Mouse (Mus musculus) CH12.LX (cell line): ENCODE results near the gene Zfpm1. TPM values are rescaled to one million over a fixed set of nuclear protein-coding genes. Genes with fewer than 3 reads are reported as not detected.

Source experiments
- DNase-seq: peaks from one replicate; pipeline ENCODE4 v3.0.0-alpha.2; 2013; ENCODE audit errors: extremely low read depth
- H3K27ac ChIP-seq: 2 replicates; pipeline ENCODE4 v1.5.1; 2012; ENCODE audit warnings: low read depth, mild to moderate bottlenecking, control low read depth, moderate library complexity; ENCODE audit not compliant: insufficient read depth
- H3K27me3 ChIP-seq: replicated peaks from 2 replicates; pipeline ENCODE3; 2012; ENCODE audit warnings: inconsistent platforms
- H3K36me3 ChIP-seq, 2 experiments: replicated peaks in 1 of 2; 2 replicates each; pipeline versions ENCODE3 to v1.6.1; 2012; ENCODE audit warnings: inconsistent platforms in 1 of 2, low read length in 1 of 2, mild to moderate bottlenecking in 1 of 2, mixed read lengths in 1 of 2, moderate library complexity in 1 of 2; ENCODE audit not compliant: control insufficient read depth in 1 of 2, insufficient read depth in 1 of 2
- H3K4me1 ChIP-seq, 2 experiments: 2 replicates each; pipeline ENCODE4 v1.6.1; 2012; ENCODE audit warnings: inconsistent platforms in 1 of 2, moderate library complexity in 1 of 2; ENCODE audit not compliant: insufficient read depth in 2 of 2, control insufficient read depth in 1 of 2
- H3K4me2 ChIP-seq: 2 replicates; pipeline ENCODE4 v1.6.1; 2012; ENCODE audit warnings: low read depth, mild to moderate bottlenecking, control low read depth; ENCODE audit not compliant: poor library complexity, insufficient read depth, severe bottlenecking
- H3K4me3 ChIP-seq, 3 experiments: fragments of 150-350 bp in 1 of 3; sonication (generic) in 1 of 3; replicated peaks in 1 of 3; 2 replicates each; pipeline versions ENCODE3 to v1.5.1; 2011 to 2012; ENCODE audit warnings: low read depth in 2 of 3, low read length in 2 of 3, mild to moderate bottlenecking in 2 of 3, moderate library complexity in 2 of 3, control low read depth in 1 of 3, improper control_type of control experiment in 1 of 3, inconsistent platforms in 1 of 3, mixed read lengths in 1 of 3; ENCODE audit not compliant: poor library complexity in 1 of 3
- H3K79me2 ChIP-seq: replicated peaks from 2 replicates; pipeline ENCODE4 v1.6.1; 2012; ENCODE audit warnings: mild to moderate bottlenecking, moderate library complexity; ENCODE audit not compliant: control insufficient read depth, poor library complexity, insufficient read depth, severe bottlenecking; ENCODE audit errors: extremely low read depth
- H3K9ac ChIP-seq: 2 replicates; pipeline ENCODE4 v1.6.1; 2012; ENCODE audit warnings: low read depth, mild to moderate bottlenecking, control low read depth, moderate library complexity; ENCODE audit not compliant: insufficient read depth
- H3K9me3 ChIP-seq: replicated peaks from 2 replicates; pipeline ENCODE3; 2012; ENCODE audit warnings: low read length, inconsistent platforms, mixed read lengths
- CHD1 ChIP-seq: IDR thresholded peaks from 2 replicates; pipeline ENCODE4 v1.6.1; 2012; ENCODE audit warnings: low read depth, low read length, improper control_type of control experiment, inconsistent platforms
- E2F4 ChIP-seq: IDR thresholded peaks from 2 replicates; pipeline ENCODE4 v1.6.1; 2011; ENCODE audit warnings: low read depth, low read length, improper control_type of control experiment; ENCODE audit not compliant: insufficient replicate concordance
- ELF1 ChIP-seq: IDR thresholded peaks from 2 replicates; pipeline ENCODE4 v1.6.1; 2014; ENCODE audit warnings: low read depth, mild to moderate bottlenecking, inconsistent platforms, low read length, improper control_type of control experiment
- ETS1 ChIP-seq: conservative IDR thresholded peaks from 2 replicates; pipeline ENCODE4 v1.6.1; 2012; ENCODE audit warnings: low read depth, mild to moderate bottlenecking, inconsistent platforms, low read length, improper control_type of control experiment, moderate library complexity
- GABPA ChIP-seq: IDR thresholded peaks from 2 replicates; pipeline ENCODE4 v1.6.1; 2012; ENCODE audit warnings: low read depth, low read length, improper control_type of control experiment, inconsistent platforms; ENCODE audit not compliant: insufficient replicate concordance
- HCFC1 ChIP-seq: IDR thresholded peaks from 2 replicates; pipeline ENCODE4 v1.6.1; 2012; ENCODE audit warnings: low read depth, mild to moderate bottlenecking, inconsistent platforms, low read length, improper control_type of control experiment
- JUN ChIP-seq: IDR thresholded peaks from 2 replicates; pipeline ENCODE4 v1.6.1; 2011; ENCODE audit warnings: low read depth, mild to moderate bottlenecking, low read length, improper control_type of control experiment, moderate library complexity; ENCODE audit not compliant: insufficient read depth
- MAX ChIP-seq: IDR thresholded peaks from 2 replicates; pipeline ENCODE4 v1.6.1; 2011; ENCODE audit warnings: low read length, improper control_type of control experiment
- MXI1 ChIP-seq: IDR thresholded peaks from 2 replicates; pipeline ENCODE4 v1.6.1; 2011; ENCODE audit warnings: mild to moderate bottlenecking, low read depth, low read length, improper control_type of control experiment
- PAX5 ChIP-seq: IDR thresholded peaks from 2 replicates; pipeline ENCODE4 v1.6.1; 2012; ENCODE audit warnings: low read length, inconsistent platforms, mixed read lengths
- POLR2AphosphoS2 ChIP-seq: IDR thresholded peaks from 2 replicates; pipeline ENCODE4 v1.6.1; 2011; ENCODE audit warnings: low read depth, low read length, improper control_type of control experiment
- RCOR1 ChIP-seq: conservative IDR thresholded peaks from 2 replicates; pipeline ENCODE4 v1.6.1; 2012; ENCODE audit warnings: low read depth, mild to moderate bottlenecking, inconsistent platforms, low read length, improper control_type of control experiment
- SIN3A ChIP-seq: IDR thresholded peaks from 2 replicates; pipeline ENCODE4 v1.6.1; 2012; ENCODE audit warnings: low read length, improper control_type of control experiment, inconsistent platforms
- SMC3 ChIP-seq: IDR thresholded peaks from 2 replicates; pipeline ENCODE4 v1.6.1; 2011; ENCODE audit warnings: low read depth, low read length, improper control_type of control experiment
- TBP ChIP-seq: conservative IDR thresholded peaks from 2 replicates; pipeline ENCODE4 v1.6.1; 2011; ENCODE audit warnings: low read depth, low read length, improper control_type of control experiment
- TCF12 ChIP-seq: IDR thresholded peaks from 2 replicates; pipeline ENCODE4 v1.6.1; 2014; ENCODE audit warnings: low read depth, mild to moderate bottlenecking, inconsistent platforms, low read length, improper control_type of control experiment
- USF1 ChIP-seq: IDR thresholded peaks from 2 replicates; pipeline ENCODE4 v1.6.1; 2014; ENCODE audit warnings: low read depth, mild to moderate bottlenecking, inconsistent platforms, low read length, improper control_type of control experiment
- USF2 ChIP-seq: conservative IDR thresholded peaks from 2 replicates; pipeline ENCODE4 v1.6.1; 2011; ENCODE audit warnings: low read depth, low read length, improper control_type of control experiment
- ZC3H11A ChIP-seq: IDR thresholded peaks from 2 replicates; pipeline ENCODE4 v1.6.1; 2012; ENCODE audit warnings: low read depth, mild to moderate bottlenecking, inconsistent platforms, low read length, improper control_type of control experiment
- ZMIZ1 ChIP-seq: IDR thresholded peaks from 2 replicates; pipeline ENCODE4 v1.6.1; 2012; ENCODE audit warnings: low read depth, mild to moderate bottlenecking, inconsistent platforms, low read length, improper control_type of control experiment
- ZNF384 ChIP-seq: IDR thresholded peaks from 2 replicates; pipeline ENCODE4 v1.6.1; 2012; ENCODE audit warnings: low read depth, low read length, improper control_type of control experiment, inconsistent platforms
- dilution Hi-C: fragments of 300-500 bp; cut with MboI; formaldehyde crosslinking; loops from 2 replicates; pipeline ENCODE4 v1.14.3; 2020; ENCODE audit warnings: low sequenced_read_pairs; ENCODE audit not compliant: extremely low pct_unique_long_range_greater_than_20kb, extremely low pct_ligation_motif_present
- in situ Hi-C: fragments of 300-500 bp; cut with MboI; formaldehyde crosslinking; loops from 3 replicates; pipeline ENCODE4 v1.14.3; 2019; ENCODE audit warnings: low sequenced_read_pairs, low pct_ligation_motif_present, low pct_unique_long_range_greater_than_20kb, mixed read lengths
- polyA plus RNA-seq: library from polyadenylated mRNA; unstranded; fragments of >175 nt; gene quantifications from 2 replicates; pipeline ENCODE4 v1.2.1, GENCODE M21; 2012; ENCODE audit warnings: low read depth; ENCODE audit not compliant: insufficient read length
- total RNA-seq, 2 experiments: library from RNA; depleted of rRNA; stranded (reverse); fragments of 300-350 nt in 1 of 2; fragments of >200 nt in 1 of 2; gene quantifications; 2 replicates each; pipeline ENCODE4 v1.2.3; 2012 to 2014

The Zfpm1 gene
- total and polyA plus RNA-seq, 3 experiments, result 11.0 to 63.5 (median 30.1) TPM

DNA sequence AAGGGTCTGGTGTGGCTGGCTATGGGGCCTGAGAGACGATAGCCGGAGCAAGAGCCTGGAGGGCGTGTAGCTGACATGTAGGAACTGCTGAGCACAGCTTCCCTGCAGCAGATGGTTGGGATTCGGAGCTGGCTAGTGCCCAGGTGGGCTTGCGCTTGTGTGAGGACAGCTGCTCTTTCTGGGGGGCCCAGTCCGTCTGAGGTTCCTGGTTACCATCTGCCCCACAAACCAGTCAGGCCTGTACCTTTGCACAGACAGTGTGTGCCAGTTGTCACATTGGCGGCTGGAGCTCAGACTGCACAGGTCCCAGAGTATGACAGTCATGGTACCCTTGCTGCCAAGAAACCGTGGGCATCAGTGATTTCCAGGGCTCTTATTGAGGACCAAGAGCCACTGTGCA, 25.9 kb downstream of the Zfpm1 start:
- H3K27me3 ChIP-seq, result no peaks in the 10 kb centered on the region
- in situ Hi-C loops (no loop called here), dilution Hi-C loops (no loop called here)
- H3K4me3 ChIP-seq, result no peak overlapping the region
- H3K79me2 ChIP-seq, result 0 out of 2 replicates have a peak, but pooled peaks cover 3% of the 10 kb centered on the region
- H3K27ac ChIP-seq, result no peak overlapping the region
- no peak for DNase-seq
- H3K36me3 ChIP-seq, result peaks cover 55 to 97% of the 10 kb centered on the region in 2 experiments
- no peak for TF ChIP-seq E2F4
- H3K9me3 ChIP-seq, result no peaks in the 10 kb centered on the region
- H3K4me1 ChIP-seq, result peaks cover 14 to 19% of the 10 kb centered on the region in 2 experiments
- no peak overlapping the region for H3K9ac ChIP-seq
- H3K4me2 ChIP-seq, result no peak overlapping the region

DNA sequence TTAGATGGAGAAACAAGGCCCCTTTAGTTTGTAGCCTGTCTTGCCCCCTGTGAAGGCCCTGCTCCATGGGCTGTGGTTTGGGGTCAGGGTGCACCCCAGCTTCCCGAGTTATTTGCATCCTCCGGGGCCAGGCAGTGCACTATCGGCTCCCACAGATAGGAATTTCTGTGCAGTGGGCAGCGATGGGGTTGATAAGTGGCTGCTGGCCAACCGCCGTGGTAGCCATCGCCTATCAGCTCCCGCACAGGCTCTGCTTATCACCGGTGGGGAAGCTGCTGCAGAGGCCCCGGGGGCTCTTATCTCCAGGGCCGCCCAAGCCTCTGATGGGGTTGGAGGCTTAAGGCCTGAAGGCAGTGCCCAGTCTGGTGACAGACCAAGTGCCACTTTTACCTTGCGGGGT, 27.3 kb downstream of the Zfpm1 start:
- Histone ChIP-seq H3K79me2 (no peaks in the 10 kb centered on the region), H3K4me2 (no peak overlapping the region), H3K27ac (no peak overlapping the region), H3K9ac (no peak overlapping the region)
- in situ Hi-C loops, result no loop called here
- TF ChIP-seq TCF12 (no peak), ZMIZ1 (no peak)
- TF ChIP-seq, all 38 proteins: peak for 0
- dilution Hi-C loops, result no loop called here
- Histone ChIP-seq H3K9me3 (no peaks in the 10 kb centered on the region), H3K36me3 (peaks cover 63 to 98% of the 10 kb centered on the region in 2 experiments), H3K27me3 (no peaks in the 10 kb centered on the region), H3K4me1 (peaks cover 5 to 12% of the 10 kb centered on the region in 2 experiments; a peak in 2 of 4 replicates), H3K4me3 (no peak overlapping the region)
- no peak for DNase-seq

DNA sequence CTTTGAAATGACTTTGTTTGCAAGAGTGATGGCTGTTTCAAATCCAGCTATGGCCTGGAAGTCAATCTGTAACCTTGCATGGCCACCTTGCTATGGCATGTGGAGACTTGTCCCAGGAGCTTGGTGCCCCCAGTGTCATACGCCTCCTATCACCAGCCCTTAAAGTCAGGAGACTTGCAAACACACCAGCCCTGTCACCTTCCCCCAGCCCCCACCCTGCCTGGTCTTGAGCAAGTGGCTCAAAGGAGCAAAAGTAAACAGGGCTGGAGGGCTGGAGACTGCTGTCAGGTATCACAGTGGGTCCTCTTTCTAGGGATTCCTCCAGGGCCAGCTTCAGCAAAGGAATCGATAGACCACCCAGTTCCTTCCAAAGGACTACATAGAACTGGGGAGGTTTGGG, 29.2 kb downstream of the Zfpm1 start:
- in situ Hi-C loops, result no loop called here
- no peaks in the 10 kb centered on the region for H3K27me3 ChIP-seq
- peaks cover 5 to 19% of the 10 kb centered on the region in 2 experiments; a peak in 2 of 4 replicates for H3K4me1 ChIP-seq
- no peak overlapping the region for H3K4me2 ChIP-seq
- dilution Hi-C loops, result no loop called here
- H3K27ac ChIP-seq, result no peak overlapping the region
- no peak overlapping the region for H3K9ac ChIP-seq
- no peak overlapping the region for H3K4me3 ChIP-seq
- peaks cover 76 to 99% of the 10 kb centered on the region in 2 experiments for H3K36me3 ChIP-seq
- no peaks in the 10 kb centered on the region for H3K9me3 ChIP-seq
- no peak for DNase-seq
- no peaks in the 10 kb centered on the region; the same call in 1 of the 2 replicates for H3K79me2 ChIP-seq
- no peak for TF ChIP-seq USF2
- no peak for TF ChIP-seq HCFC1
- no peak for TF ChIP-seq TBP
- TF ChIP-seq USF1, result no peak
- TF ChIP-seq SMC3, result no peak
- no peak for TF ChIP-seq CHD1
- TF ChIP-seq TCF12, result no peak
- TF ChIP-seq MAX, result no peak
- no peak for TF ChIP-seq SIN3A
- no peak for TF ChIP-seq RCOR1
- TF ChIP-seq ETS1, result no peak
- TF ChIP-seq ELF1, result no peak
- no peak for TF ChIP-seq POLR2AphosphoS2
- TF ChIP-seq GABPA, result no peak
- TF ChIP-seq MXI1, result no peak
- no peak for TF ChIP-seq E2F4
- no peak for TF ChIP-seq PAX5
- TF ChIP-seq ZC3H11A, result no peak
- TF ChIP-seq ZNF384, result no peak
- TF ChIP-seq JUN, result no peak
